Mouse (Mus musculus) spleen, postnatal 14 days (tissue): ENCODE data around the gene Prl3d1.
"Not testable (repeated sequence)": the region's sequence is repeated elsewhere in the genome, so short reads cannot be mapped to it uniquely, and the experiment has no call there.

ENCODE experiments used
- DNase-seq, 2 experiments: peaks; one replicate each; pipeline ENCODE4 v3.0.0; 2021 to 2022; ENCODE audit warnings: low spot score in 2 of 2

Prl3d1 gene

DNA sequence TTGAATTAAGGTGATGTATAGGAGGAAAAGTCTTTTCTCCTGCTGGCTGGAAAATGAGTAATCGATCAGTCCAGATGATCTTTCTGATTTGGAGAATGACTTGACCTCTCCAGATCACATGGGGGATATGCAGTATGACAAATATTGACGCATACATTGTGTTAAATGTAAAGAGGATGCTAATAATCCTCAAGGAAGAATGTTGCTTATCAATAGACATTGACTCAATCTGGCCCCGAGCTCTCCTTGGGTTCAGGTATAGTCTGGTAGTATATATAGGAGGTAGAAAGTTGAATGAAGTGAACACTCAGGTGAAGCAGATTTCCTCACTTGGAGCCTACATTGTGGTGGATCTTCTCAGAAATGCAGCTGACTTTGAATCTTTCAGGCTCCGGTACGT, at the start of gene Prl3d1:
TSS of gene Prl3d1 (plus strand) at position 301 of the 400 bp plus-strand sequence.
- not testable (repeated sequence) for DNase-seq

DNA sequence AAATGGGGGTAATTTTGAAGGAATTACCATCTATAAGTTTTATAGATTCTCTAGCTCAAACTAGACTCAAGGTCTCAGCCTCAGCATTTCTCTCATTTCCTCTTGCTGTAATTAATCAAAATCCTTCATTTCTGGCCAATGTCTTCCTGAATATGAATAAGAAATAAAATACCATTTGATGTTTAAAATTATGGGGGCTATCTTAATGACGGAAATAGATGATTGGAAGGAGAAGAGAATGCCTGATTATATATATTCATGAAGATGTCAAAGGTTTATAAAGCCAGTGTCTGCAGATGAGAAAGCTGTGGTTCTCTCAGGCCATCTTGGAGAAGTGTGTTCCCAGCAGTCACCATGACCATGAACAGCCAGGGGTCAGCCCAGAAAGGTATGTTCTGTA, 36.7 kb upstream of the Prl3d1 start, which contains the start of gene Prl:
TSS of gene Prl (plus strand) at position 301 of the 400 bp plus-strand sequence.
- DNase-seq = no peak

DNA sequence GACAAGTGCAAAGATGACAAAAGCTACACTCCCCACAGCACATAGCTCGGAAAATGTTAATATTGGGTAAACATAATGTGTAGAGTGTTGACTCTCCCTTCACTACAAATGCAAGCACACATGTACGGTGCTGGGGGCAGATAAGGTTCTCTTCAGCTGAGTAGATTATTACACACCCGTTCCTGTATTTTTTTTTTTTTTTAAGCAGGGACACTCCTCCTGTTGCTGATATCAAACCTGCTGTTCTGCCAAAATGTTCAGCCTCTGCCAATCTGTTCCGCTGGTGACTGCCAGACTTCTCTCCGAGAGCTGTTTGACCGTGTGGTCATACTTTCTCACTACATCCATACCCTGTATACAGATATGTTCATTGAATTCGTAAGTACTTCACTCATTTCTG, 34.8 kb upstream of the Prl3d1 start:
- no peak for DNase-seq

DNA sequence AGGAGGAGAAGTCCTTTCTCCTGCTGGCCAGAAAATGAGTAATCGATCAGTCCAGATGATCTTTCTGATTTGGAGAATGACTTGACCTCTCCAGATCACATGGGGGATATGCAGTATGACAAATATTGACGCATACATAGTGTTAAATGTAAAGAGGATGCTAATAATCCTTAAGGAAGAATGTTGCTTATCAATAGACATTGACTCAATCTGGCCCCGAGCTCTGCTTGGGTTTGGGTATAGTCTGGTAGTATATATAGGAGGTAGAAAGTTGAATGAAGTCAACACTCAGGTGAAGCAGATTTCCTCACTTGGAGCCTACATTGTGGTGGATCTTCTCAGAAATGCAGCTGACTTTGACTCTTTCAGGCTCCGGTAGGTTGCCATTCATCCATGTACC, 27.4 kb downstream of the Prl3d1 start, which contains the start of gene Prl3d2:
TSS of gene Prl3d2 (plus strand) at position 301 of the 400 bp plus-strand sequence.
- DNase-seq = not testable (repeated sequence)

DNA sequence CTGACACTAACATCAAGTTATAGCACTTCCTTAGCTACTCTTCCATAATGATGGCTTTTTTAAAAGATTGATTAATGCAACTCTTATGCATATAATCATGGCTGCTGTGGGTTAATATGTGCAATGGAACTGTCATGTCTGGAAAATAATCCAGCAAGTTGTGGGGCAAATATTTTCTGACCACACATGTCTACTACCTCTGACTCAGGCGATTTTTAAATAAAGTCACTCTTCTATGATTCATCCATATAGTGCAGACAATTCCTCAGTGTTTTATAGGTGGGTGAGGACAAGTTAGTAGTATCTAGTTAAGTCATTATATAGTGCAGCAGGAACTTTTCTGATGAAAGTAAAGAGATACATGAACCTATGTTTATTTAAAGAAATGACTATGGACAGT, 54.3 kb downstream of the Prl3d1 start:
- no peak for DNase-seq
